ENCODE assay signal across 17 mouse cellular contexts in genomic region chr3:146196780-146197743, GRCm38 (mm10). TPM values are rescaled to one million over a fixed set of nuclear protein-coding genes. Genes with fewer than 3 reads are reported as not detected.
DNase-seq lines count a peak whose midpoint lies in the region; ATAC-seq and TF ChIP-seq lines count a peak whose summit lies in the region.
"Had no signal": no experiment of that assay in that cellular context is flagged by ENCODE, and none has a peak within 500 bp of the region (broad histone marks: within the 10 kb centered on the region; RNA-seq: fewer than 3 reads in every experiment).

No protein-coding gene starts in this region.

- no peaks in the 10 kb centered on the region for H3K36me3 ChIP-seq in kidney, embryonic 15.5 days
- H3K36me3 ChIP-seq in heart, embryonic 12.5 days, result no peaks in the 10 kb centered on the region
- no peaks in the 10 kb centered on the region for H3K36me3 ChIP-seq in intestine, embryonic 15.5 days
- H3K36me3 ChIP-seq in liver, postnatal 0 days (replicated peaks; ENCODE audit: insufficient read depth, low read length), result no peaks in the 10 kb centered on the region
- H3K36me3 ChIP-seq: embryonic facial prominence, embryonic 15.5 days; hindbrain, embryonic 12.5 days had no signal

- TF ChIP-seq EP300 in liver, postnatal 0 days (IDR thresholded peaks at IDR 0.05; ENCODE audit: low read depth), result no peak

- H3K4me1 ChIP-seq in kidney, embryonic 15.5 days, result peaks cover 15% of the 10 kb centered on the region; the same call in 1 of the 2 replicates
- H3K4me1 ChIP-seq in heart, embryonic 12.5 days (replicated peaks), result peaks cover 36% of the 10 kb centered on the region
- peaks cover 2% of the 10 kb centered on the region for H3K4me1 ChIP-seq in intestine, embryonic 15.5 days (replicated peaks)
- H3K4me1 ChIP-seq in liver, postnatal 0 days (ENCODE audit: insufficient read depth), result peaks cover 5% of the 10 kb centered on the region; the same call in 1 of the 2 replicates
- H3K4me1 ChIP-seq: embryonic facial prominence, embryonic 15.5 days; forebrain, embryonic 13.5 days; hindbrain, embryonic 12.5 days had no signal

- peaks cover 3% of the 10 kb centered on the region; the same call in 1 of the 2 replicates for H3K27me3 ChIP-seq in kidney, embryonic 15.5 days
- no peaks in the 10 kb centered on the region for H3K27me3 ChIP-seq in heart, embryonic 12.5 days (replicated peaks)
- H3K27me3 ChIP-seq in intestine, embryonic 15.5 days (replicated peaks), result no peaks in the 10 kb centered on the region
- H3K27me3 ChIP-seq in liver, postnatal 0 days (ENCODE audit: insufficient read depth, low read length), result no peaks in the 10 kb centered on the region
- H3K27me3 ChIP-seq: embryonic facial prominence, embryonic 15.5 days; forebrain, embryonic 13.5 days had no signal

- no peak overlapping the region for H3K4me3 ChIP-seq in kidney, embryonic 15.5 days (replicated peaks)
- H3K4me3 ChIP-seq in heart, embryonic 12.5 days, result no peak overlapping the region
- no peak overlapping the region for H3K4me3 ChIP-seq in intestine, embryonic 15.5 days (replicated peaks)
- no peak overlapping the region for H3K4me3 ChIP-seq in liver, postnatal 0 days (ENCODE audit: low read depth, low read length)
- H3K4me3 ChIP-seq: embryonic facial prominence, embryonic 15.5 days; forebrain, embryonic 13.5 days; gastrocnemius, adult 2 months; hindbrain, embryonic 12.5 days; myocyte had no signal

- no peaks in the 10 kb centered on the region for H3K9me3 ChIP-seq in kidney, embryonic 15.5 days (replicated peaks)
- no peaks in the 10 kb centered on the region for H3K9me3 ChIP-seq in heart, embryonic 12.5 days (replicated peaks)
- no peaks in the 10 kb centered on the region for H3K9me3 ChIP-seq in intestine, embryonic 15.5 days
- no peaks in the 10 kb centered on the region for H3K9me3 ChIP-seq in liver, postnatal 0 days (ENCODE audit: low read length)
- H3K9me3 ChIP-seq: embryonic facial prominence, embryonic 15.5 days; forebrain, embryonic 13.5 days; hindbrain, embryonic 12.5 days had no signal

- no peak for ATAC-seq in kidney, embryonic 15.5 days (replicated peaks; ENCODE audit: low FRiP score)
- ATAC-seq in heart, embryonic 12.5 days (ENCODE audit: insufficient number of reproducible peaks, low FRiP score), result no peak
- peak; percentile 59 for ATAC-seq in intestine, embryonic 15.5 days
- peak; percentile 19; the same call in 1 of the 2 replicates for ATAC-seq in liver, postnatal 0 days
- ATAC-seq: forebrain, embryonic 13.5 days had no signal

- WGBS in kidney, embryonic 15.5 days, result 74% methylated on average over 17 of the region's 17 CpGs
- 67% methylated on average over 17 of the region's 17 CpGs for WGBS in heart, embryonic 12.5 days
- 64% methylated on average over 17 of the region's 17 CpGs for WGBS in intestine, embryonic 15.5 days
- 64% methylated on average over 17 of the region's 17 CpGs for WGBS in liver, postnatal 0 days (ENCODE audit: insufficient replicate concordance)

- no peak overlapping the region for H3K9ac ChIP-seq in kidney, embryonic 15.5 days
- no peak overlapping the region for H3K9ac ChIP-seq in heart, embryonic 12.5 days
- no peak overlapping the region for H3K9ac ChIP-seq in intestine, embryonic 15.5 days
- H3K9ac ChIP-seq in liver, postnatal 0 days (replicated peaks), result no peak overlapping the region
- H3K9ac ChIP-seq: embryonic facial prominence, embryonic 15.5 days; forebrain, embryonic 13.5 days; hindbrain, embryonic 12.5 days had no signal

- no peak overlapping the region for H3K27ac ChIP-seq in kidney, embryonic 15.5 days
- peak overlapping the region; percentile 66 for H3K27ac ChIP-seq in heart, embryonic 12.5 days (ENCODE audit: poor library complexity, severe bottlenecking)
- H3K27ac ChIP-seq in intestine, embryonic 15.5 days, result no peak overlapping the region
- H3K27ac ChIP-seq in liver, postnatal 0 days (ENCODE audit: low read depth), result no peak overlapping the region
- H3K27ac ChIP-seq: embryonic facial prominence, embryonic 15.5 days; forebrain, embryonic 13.5 days; gastrocnemius, adult 2 months; hindbrain, embryonic 12.5 days had no signal

- peak; percentile 78 for DNase-seq in kidney, adult 11 months
- DNase-seq in liver, postnatal 0 days, result no peak
- DNase-seq in spleen, postnatal 4 days (ENCODE audit: low spot score in 2 of 2), result no peak
- DNase-seq in thymus, postnatal 4 days, result no peak
- DNase-seq in embryo, embryonic 10.5 days (ENCODE audit: low spot score), result no peak
- DNase-seq: adrenal gland, postnatal 36 days; cerebellum, postnatal 36 days; gastrocnemius, adult 2 months; lung, postnatal 36 days; thymus, adult 2 months had no signal

- no peak overlapping the region for H3K4me2 ChIP-seq in kidney, embryonic 15.5 days
- no peak overlapping the region for H3K4me2 ChIP-seq in heart, embryonic 12.5 days
- H3K4me2 ChIP-seq in intestine, embryonic 15.5 days (replicated peaks), result no peak overlapping the region
- H3K4me2 ChIP-seq in liver, postnatal 0 days (ENCODE audit: low read depth, low read length), result no peak overlapping the region
- H3K4me2 ChIP-seq: embryonic facial prominence, embryonic 15.5 days; forebrain, embryonic 13.5 days; hindbrain, embryonic 12.5 days had no signal

- no peak for TF ChIP-seq CTCF in liver, postnatal 0 days (IDR thresholded peaks at IDR 0.05; ENCODE audit: low read depth)

RNA-seq across cellular contexts. Expression of gene Lpar3, which starts 23.7 kb away (rescaled TPM):
- polyA plus RNA-seq in kidney, embryonic 15.5 days (2015; fragmentation: Nextera tagmentation; extraction: Ambion mirVana), result 1.1 and 1.4 TPM in 2 replicates
- 65.0 and 65.8 TPM in 2 replicates for polyA plus RNA-seq in heart, embryonic 12.5 days (2016; fragmentation: Nextera tagmentation; extraction: Ambion mirVana)
- 1.8 and 1.9 TPM in 2 replicates for polyA plus RNA-seq in intestine, embryonic 15.5 days (2015; fragmentation: Nextera tagmentation; extraction: Ambion mirVana)
- polyA plus RNA-seq in liver, postnatal 0 days (2015; fragmentation: Nextera tagmentation; extraction: Ambion mirVana), result not detected in 2 replicates

RNA-seq across cellular contexts. Expression of gene Mcoln2, which starts 47.4 kb away (rescaled TPM):
- polyA plus RNA-seq in kidney, embryonic 15.5 days (2015; fragmentation: Nextera tagmentation; extraction: Ambion mirVana), result 0.78 and 0.91 TPM in 2 replicates
- 0.19 and 0.57 TPM in 2 replicates for polyA plus RNA-seq in heart, embryonic 12.5 days (2016; fragmentation: Nextera tagmentation; extraction: Ambion mirVana)
- polyA plus RNA-seq in intestine, embryonic 15.5 days (2015; fragmentation: Nextera tagmentation; extraction: Ambion mirVana), result 7.9 and 8.3 TPM in 2 replicates
- 4.3 and 4.5 TPM in 2 replicates for polyA plus RNA-seq in liver, postnatal 0 days (2015; fragmentation: Nextera tagmentation; extraction: Ambion mirVana)
- polyA plus RNA-seq: myocyte had no signal

Comparison
In these comparisons a context has a peak if more than half of its experiments do, and no peak if none do; other contexts are left out.
1. ATAC-seq: peak in intestine, embryonic 15.5 days (single experiment) and liver, postnatal 0 days (single experiment); none in kidney, embryonic 15.5 days (single experiment) and heart, embryonic 12.5 days (single experiment).
2. RNA of gene Lpar3, which starts 23.7 kb away (polyA plus RNA-seq): 65.0 to 65.8 TPM in heart, embryonic 12.5 days; 1.8 to 1.9 TPM in intestine, embryonic 15.5 days, 1.1 to 1.4 TPM in kidney, embryonic 15.5 days and not detected in liver, postnatal 0 days; every median in the first group is over 10 times any median in the second.